Mouse (Mus musculus) 3134 (cell line): ENCODE measurements around the gene Gabarapl1.

Experiments used
- DNase-seq: peaks from one replicate; pipeline ENCODE4 v3.0.0-alpha.2; 2011; ENCODE audit warnings: low spot score; ENCODE audit not compliant: insufficient read length; ENCODE audit errors: extremely low read depth

The Gabarapl1 gene

GRCm38 (mm10) chr6:129534627-129535190, 1.7 kb downstream of the Gabarapl1 start:
- no peak for DNase-seq

- DNase-seq, result no peak
Observed at GRCm38 (mm10) chr6:129535723-129536122, 2.8 kb downstream of the Gabarapl1 start.

- no peak for DNase-seq
Observed at GRCm38 (mm10) chr6:129538555-129538954, 5.6 kb downstream of the Gabarapl1 start.

- no peak for DNase-seq
Observed at GRCm38 (mm10) chr6:129541931-129542330, 9.0 kb downstream of the Gabarapl1 start.

GRCm38 (mm10) chr6:129542540-129542939, 9.6 kb downstream of the Gabarapl1 start:
- no peak for DNase-seq

- peak; percentile 15 for DNase-seq
Observed at GRCm38 (mm10) chr6:129543709-129544606, 11.0 kb downstream of the Gabarapl1 start.

GRCm38 (mm10) chr6:129547277-129547676, 14.3 kb downstream of the Gabarapl1 start:
- DNase-seq, result no peak

GRCm38 (mm10) chr6:129548009-129548408, 15.0 kb downstream of the Gabarapl1 start:
- no peak for DNase-seq

- DNase-seq, result no peak
Observed at GRCm38 (mm10) chr6:129557298-129558023, 24.5 kb downstream of the Gabarapl1 start.

GRCm38 (mm10) chr6:129558946-129559640, 26.1 kb downstream of the Gabarapl1 start:
- no peak for DNase-seq

- no peak for DNase-seq
Observed at GRCm38 (mm10) chr6:129559641-129560027, 26.7 kb downstream of the Gabarapl1 start.

GRCm38 (mm10) chr6:129565257-129565656, 32.3 kb downstream of the Gabarapl1 start:
- no peak for DNase-seq

GRCm38 (mm10) chr6:129575315-129575714, 42.4 kb downstream of the Gabarapl1 start:
- DNase-seq, result no peak

GRCm38 (mm10) chr6:129577605-129578004, 44.6 kb downstream of the Gabarapl1 start, which contains the start of gene Klre1:
Gene Klre1, plus strand, starts transcription at chr6:129577905.
- no peak for DNase-seq

GRCm38 (mm10) chr6:129581274-129581673, 48.3 kb downstream of the Gabarapl1 start:
- DNase-seq, result no peak

- no peak for DNase-seq
Observed at GRCm38 (mm10) chr6:129581896-129582295, 48.9 kb downstream of the Gabarapl1 start.

- DNase-seq, result no peak
Observed at GRCm38 (mm10) chr6:129583014-129583413, 50.1 kb downstream of the Gabarapl1 start.

GRCm38 (mm10) chr6:129591508-129591907, 58.5 kb downstream of the Gabarapl1 start, which contains the start of gene Klrd1:
Gene Klrd1, plus strand, starts transcription at chr6:129591782.
- DNase-seq, result no peak
